Mouse (Mus musculus): Measurements from ENCODE around the gene Sephs2.

The Sephs2 gene

DNA sequence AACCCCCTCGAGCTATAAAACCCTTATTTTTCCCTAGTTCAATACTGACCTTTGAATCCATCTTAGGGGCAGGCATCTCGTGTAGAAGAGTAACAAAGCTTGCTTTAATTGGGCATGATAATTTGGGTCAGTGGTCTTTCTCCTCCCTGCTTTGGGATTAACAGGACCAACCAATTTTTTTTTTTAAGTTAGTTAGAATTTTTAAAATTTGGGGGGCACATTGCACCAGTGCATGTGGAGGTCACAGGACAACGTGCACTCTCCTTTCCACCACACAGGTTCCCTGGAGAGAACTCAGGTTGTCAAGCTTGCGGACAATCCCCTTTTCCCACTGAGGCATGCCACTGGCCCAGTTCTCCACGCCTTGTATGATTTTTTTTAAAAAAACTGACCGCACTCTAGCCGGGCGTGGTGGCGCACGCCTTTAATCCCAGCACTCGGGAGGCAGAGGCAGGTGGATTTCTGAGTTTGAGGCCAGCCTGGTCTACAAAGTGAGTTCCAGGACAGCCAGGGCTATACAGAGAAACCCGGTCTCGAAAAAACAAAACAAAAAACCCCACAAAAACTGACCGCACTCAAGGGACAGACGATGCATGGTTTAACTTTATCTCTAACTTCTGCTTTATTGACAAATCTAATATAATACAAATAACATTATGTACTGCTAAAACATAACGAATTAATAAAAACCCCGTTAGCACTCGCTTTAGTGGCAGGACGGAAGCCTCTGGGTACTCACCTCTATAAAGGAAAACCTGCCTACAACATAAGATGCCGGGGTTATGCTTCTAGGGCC, 41.8 kb downstream of the Sephs2 start:
- no peak for DNase-seq

DNA sequence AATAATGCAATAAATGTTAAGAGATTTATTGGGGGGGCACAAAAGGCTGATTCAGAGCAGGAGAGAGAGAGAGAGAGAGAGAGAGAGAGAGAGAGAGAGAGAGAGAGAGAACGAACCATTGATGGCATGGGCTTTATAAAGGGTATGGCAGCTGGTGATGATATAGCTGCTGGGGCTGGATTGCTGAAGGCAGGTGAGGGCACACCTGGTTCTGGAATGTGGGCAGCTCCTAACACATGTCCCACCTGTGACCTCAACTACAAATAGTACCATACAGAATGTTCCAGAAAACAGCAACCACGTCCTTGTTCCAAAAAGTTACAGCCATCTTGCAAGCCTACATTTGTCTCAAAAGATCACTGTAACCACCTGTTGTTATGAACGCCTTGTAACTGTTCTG, 42.5 kb downstream of the Sephs2 start:
- DNase-seq: no peak

DNA sequence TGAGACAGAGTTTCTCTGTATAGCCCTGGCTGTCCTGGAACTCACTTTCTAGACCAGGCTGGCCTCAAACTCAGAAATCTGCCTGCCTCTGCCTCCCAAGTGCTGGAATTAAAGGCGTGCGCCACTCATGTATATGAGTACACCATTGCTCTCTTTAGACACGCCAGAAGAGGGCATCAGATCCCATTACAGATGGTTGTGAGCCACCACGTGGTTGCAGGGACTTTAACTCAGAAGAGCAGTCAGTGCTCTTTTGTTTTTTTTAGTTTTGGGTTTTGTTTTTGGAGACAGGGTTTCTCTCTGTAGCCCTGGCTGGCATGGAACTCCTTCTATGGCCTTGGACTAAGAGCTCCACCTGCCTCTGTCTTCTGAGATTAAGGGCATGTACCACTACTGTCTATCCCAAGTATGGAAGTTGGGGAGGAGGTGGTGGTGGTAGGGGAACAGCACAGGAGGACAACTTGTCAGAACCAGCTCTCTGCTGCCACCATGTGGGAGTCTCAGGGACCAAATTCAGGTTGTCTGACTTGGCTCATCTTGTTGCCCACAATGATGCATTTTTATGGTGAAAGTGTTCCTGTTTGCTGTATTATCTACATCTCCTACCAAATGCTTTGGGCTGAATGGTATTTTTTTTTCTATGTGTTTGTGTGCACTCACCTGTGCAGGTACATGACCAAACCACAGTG, 45.1 kb downstream of the Sephs2 start:
- peak; percentile 88 for DNase-seq

DNA sequence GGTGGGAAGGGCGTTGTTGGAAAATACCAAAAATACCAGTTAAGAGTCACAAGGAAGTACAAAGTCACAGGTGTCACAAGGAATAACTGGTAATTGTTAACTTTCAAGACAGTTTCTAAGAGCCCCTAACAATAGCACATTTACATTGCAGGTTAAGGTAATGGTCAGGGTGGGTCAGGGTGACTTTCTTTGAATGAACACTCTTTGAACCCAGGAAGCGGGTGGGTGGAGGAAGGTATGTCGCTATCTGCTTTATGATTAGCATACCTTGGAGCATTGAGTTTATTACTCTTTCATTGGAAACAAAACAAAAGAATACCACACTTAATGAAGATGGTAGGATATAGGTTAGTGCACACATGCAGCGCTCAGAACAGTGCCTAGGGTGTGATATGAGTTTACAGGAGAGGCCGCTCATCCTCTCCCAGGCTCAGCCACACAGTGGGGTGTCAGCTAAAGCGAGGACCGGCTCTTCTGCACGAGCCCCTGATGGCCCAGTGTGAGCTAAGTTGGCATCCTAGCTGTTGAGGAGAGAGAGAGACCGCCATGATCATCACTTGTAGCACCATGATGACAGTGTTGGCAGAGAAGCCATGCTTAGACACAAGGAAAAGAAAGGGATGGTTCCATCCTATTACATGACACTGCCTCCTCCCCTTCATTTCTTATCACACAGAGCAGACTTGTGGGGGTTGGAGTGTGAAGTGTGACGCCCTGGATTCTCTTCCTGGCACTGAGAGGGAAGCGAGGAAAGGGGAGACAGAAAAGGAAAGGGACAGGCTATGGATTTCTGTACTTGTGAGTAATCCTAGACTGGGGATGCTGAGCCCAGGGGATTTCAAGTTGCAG, 48.5 kb downstream of the Sephs2 start:
- no peak for DNase-seq

DNA sequence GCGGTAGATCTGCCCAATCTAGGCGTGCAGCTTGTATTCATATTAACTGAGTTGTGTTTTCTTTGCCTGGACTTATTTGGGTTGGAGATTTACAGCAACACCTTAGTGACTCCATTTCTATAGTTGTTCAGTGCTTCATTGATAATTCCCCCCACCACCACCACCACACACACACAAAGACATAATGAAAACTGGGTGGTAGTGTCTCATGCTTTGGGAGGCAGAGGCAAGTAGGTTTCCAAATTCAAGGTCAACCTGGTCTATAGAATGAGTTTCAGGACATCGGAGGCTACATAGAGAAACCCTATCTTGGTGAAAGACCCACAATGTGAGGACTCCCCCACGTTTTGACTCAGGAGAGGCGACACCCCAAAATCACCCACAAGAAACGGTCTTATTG, 49.2 kb downstream of the Sephs2 start:
- no peak for DNase-seq

DNA sequence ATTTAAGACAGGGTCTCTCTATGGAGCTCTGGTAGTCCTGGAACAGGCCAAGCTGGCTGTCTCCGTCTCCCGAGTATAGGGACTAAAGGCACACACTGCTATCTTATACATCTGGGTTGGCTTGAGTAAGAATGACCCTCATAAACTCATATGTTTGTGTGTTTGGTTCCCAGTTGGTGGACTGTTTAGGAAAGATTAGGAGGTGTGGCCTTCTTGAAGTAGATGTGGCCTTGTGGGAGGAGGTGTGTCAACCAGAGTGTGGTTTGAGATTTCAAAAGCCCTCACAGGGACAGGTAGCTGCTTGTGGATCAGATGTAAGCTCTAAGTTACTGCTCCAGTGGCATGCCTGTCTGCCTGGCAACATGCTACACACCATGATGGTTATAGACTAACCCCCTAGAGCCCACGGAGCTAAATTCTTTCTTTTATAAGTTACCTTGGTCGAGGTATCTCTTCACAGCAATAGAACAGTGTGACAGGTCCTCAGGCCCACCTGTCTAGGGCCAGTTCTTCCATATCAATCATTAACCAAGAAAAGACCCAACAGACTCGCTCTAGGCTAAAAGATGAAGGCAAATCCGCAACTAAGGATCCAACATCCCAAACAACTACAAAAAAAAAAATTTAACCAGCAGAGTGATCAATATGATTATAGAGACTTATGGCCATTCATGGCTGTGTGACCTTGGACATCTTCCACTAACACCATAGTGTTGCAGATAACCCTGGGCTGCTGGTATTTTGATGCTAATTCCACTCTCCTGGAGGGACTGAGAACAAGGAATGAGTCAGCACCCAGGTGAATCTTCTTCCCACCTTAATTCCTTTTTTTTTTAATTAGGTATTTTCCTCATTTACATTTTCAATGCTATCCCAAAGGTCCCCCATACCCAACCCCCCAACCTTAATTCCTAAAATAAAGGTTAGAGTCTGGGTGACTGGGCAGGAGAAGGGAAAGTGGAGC, 50.1 kb downstream of the Sephs2 start:
- no peak for DNase-seq

DNA sequence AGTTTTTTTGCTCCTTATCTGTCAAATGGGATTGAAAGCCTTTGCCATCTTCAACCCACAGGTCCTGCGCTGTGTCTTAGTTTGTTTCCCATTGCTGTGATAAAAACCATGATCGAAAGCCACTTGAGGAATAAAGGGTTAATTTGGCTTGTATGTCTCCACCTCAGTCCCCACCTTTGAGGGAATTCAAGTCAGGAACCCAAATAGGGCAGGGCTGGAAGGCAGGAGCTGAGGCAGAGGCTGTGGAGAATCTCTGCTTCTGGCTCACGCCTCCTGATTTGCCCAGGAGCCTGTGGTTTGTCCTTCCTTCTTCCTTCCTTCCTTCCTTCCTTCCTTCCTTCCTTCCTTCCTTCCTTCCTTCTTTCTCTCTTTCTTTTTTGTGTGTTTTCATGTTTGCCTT, 50.7 kb downstream of the Sephs2 start:
- DNase-seq: no peak

Measured in lung, postnatal 36 days (tissue).